Mouse (Mus musculus) adrenal gland, adult 2 months (tissue): ENCODE data around the gene Slc29a4. TPM values are rescaled to one million over a fixed set of nuclear protein-coding genes. Genes with fewer than 3 reads are reported as not detected.
A peak's percentile ranks its signal among the peaks of the same experiment; 100 is the strongest.

Experiments
- DNase-seq: peaks from one replicate; pipeline ENCODE4 v3.0.0; 2021
- long read RNA-seq: library from polyadenylated mRNA; stranded (forward); transcript quantifications from one replicate; pipeline ENCODE4 v2.0.0, GENCODE M21; 2021
- polyA plus RNA-seq: library from polyadenylated mRNA; depleted of rRNA; stranded (reverse); fragments of >200 nt; gene quantifications from 2 replicates; pipeline ENCODE4 v1.2.3, GENCODE M21; 2012; rRNA removed
- total RNA-seq, 2 experiments: library from RNA; stranded (reverse); gene quantifications; 2 replicates each; pipeline ENCODE4 v1.2.3; 2021

Gene Slc29a4
- total RNA-seq: 10 to 100 TPM; 20.9 to 32.0 TPM
- polyA plus RNA-seq: 48.8 and 69.9 TPM in 2 replicates
- long read RNA-seq, transcript Slc29a4-201 (11 exons, 2,789 nt): major isoform, 28 of 40 reads
- long read RNA-seq, partial matches to known transcripts: 4 of 40 reads
- long read RNA-seq, other reads (novel, unspliced or antisense): 8 of 40 reads

- DNase-seq: no peak
These were observed at the start of gene Slc29a4 for GRCm38 (mm10) chr5:142692248-142692647. Gene Slc29a4, plus strand, starts transcription at chr5:142692512.

GRCm38 (mm10) chr5:142648162-142648561 is 44.1 kb upstream of the Slc29a4 start:
- no peak for DNase-seq

GRCm38 (mm10) chr5:142649460-142650050 is 42.8 kb upstream of the Slc29a4 start:
- no peak for DNase-seq

- DNase-seq: no peak
These were observed 41.9 kb upstream of the Slc29a4 start for GRCm38 (mm10) chr5:142650390-142650789.

GRCm38 (mm10) chr5:142650794-142651497 is 41.4 kb upstream of the Slc29a4 start:
- DNase-seq: no peak

- no peak for DNase-seq
These were observed 40.0 kb upstream of the Slc29a4 start for GRCm38 (mm10) chr5:142652266-142652665.

GRCm38 (mm10) chr5:142660656-142661434 is 31.5 kb upstream of the Slc29a4 start:
- no peak for DNase-seq

GRCm38 (mm10) chr5:142667921-142668320 is 24.4 kb upstream of the Slc29a4 start:
- no peak for DNase-seq

- DNase-seq: no peak
These were observed 23.6 kb upstream of the Slc29a4 start for GRCm38 (mm10) chr5:142668556-142669263.

GRCm38 (mm10) chr5:142669726-142670125 is 22.6 kb upstream of the Slc29a4 start:
- no peak for DNase-seq

GRCm38 (mm10) chr5:142673082-142673481 is 19.2 kb upstream of the Slc29a4 start:
- DNase-seq: peak; percentile 43

- peak; percentile 91 for DNase-seq
These were observed 14.2 kb upstream of the Slc29a4 start for GRCm38 (mm10) chr5:142678141-142678571.

GRCm38 (mm10) chr5:142679065-142679464 is 13.2 kb upstream of the Slc29a4 start:
- no peak for DNase-seq

GRCm38 (mm10) chr5:142681911-142682310 is 10.4 kb upstream of the Slc29a4 start:
- peak; percentile 72 for DNase-seq

GRCm38 (mm10) chr5:142682529-142682928 is 9.8 kb upstream of the Slc29a4 start:
- DNase-seq: no peak

- DNase-seq: no peak
These were observed 3.4 kb upstream of the Slc29a4 start for GRCm38 (mm10) chr5:142688866-142689265.

GRCm38 (mm10) chr5:142690343-142690742 is 2.0 kb upstream of the Slc29a4 start:
- DNase-seq: no peak

GRCm38 (mm10) chr5:142692971-142693737 is 842 bp downstream of the Slc29a4 start:
- DNase-seq: no peak

- no peak for DNase-seq
These were observed 1.6 kb downstream of the Slc29a4 start for GRCm38 (mm10) chr5:142693738-142694430.

GRCm38 (mm10) chr5:142694627-142695340 is 2.5 kb downstream of the Slc29a4 start:
- peak; percentile 65 for DNase-seq
